ENCODE assay signal across 15 mouse cellular contexts in the genomic region with DNA sequence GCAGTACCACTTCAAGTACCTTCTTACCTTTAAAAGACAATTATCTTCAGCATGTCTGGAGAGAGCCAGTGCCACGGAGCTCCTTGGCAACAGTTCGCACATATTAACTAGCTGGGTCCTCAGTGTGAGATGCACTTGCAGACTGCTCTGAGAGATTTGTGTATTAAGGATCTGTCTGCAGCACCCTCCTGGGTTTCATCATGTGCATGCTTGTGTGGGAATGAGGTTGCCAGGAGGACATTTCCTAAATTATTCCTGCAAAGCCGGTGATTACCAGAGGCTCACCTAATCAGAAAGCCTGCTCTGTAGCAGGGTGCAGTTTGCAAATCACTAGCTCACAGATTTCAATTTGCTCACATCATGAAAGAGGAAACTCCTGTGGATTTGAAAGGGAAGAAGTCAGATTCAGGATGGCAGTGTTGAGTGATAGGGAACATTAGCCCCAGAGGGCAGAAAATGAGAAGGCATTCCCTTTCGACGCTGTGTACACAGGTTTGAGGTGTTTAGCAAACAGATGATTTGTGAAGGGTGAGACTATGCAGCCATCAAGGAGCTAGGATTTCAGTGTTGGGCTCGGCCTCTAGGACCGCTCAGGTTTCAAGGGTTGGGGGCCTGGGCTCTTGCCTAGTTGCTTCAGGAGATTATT.
DNase-seq lines count a peak whose midpoint lies in the region; ATAC-seq lines count a peak whose summit lies in the region.
"Had no signal": no experiment of that assay in that cellular context is flagged by ENCODE, and none has a peak within 500 bp of the region (broad histone marks: within the 10 kb centered on the region; RNA-seq: fewer than 3 reads in every experiment).

No protein-coding gene starts in this region.

- peak; percentile 61 for ATAC-seq in forebrain, embryonic 13.5 days
- no peak for ATAC-seq in forebrain, embryonic 12.5 days (ENCODE audit: low FRiP score)
- ATAC-seq in kidney, embryonic 16.5 days (ENCODE audit: low FRiP score, low TSS enrichment) = peak; percentile 79; the same call in 1 of the 2 replicates
- peak; percentile 87 for ATAC-seq in midbrain, embryonic 16.5 days

- 50% methylated on average over 7 of the region's 7 CpGs for WGBS in forebrain, embryonic 13.5 days
- 51% methylated on average over 7 of the region's 7 CpGs for WGBS in forebrain, embryonic 12.5 days
- 21% methylated on average over 7 of the region's 7 CpGs for WGBS in kidney, embryonic 16.5 days
- WGBS in midbrain, embryonic 16.5 days = 28% methylated on average over 7 of the region's 7 CpGs

- H3K27ac ChIP-seq in forebrain, embryonic 13.5 days = no peak overlapping the region
- H3K27ac ChIP-seq in forebrain, embryonic 12.5 days = no peak overlapping the region; the same call in 1 of the 2 replicates
- H3K27ac ChIP-seq in kidney, embryonic 16.5 days (ENCODE audit: low read length) = no peak overlapping the region
- H3K27ac ChIP-seq in midbrain, embryonic 16.5 days (ENCODE audit: low read length) = peak overlapping the region; percentile 52

- no peaks in the 10 kb centered on the region for H3K36me3 ChIP-seq in forebrain, embryonic 13.5 days (ENCODE audit: poor library complexity, severe bottlenecking)
- no peaks in the 10 kb centered on the region for H3K36me3 ChIP-seq in forebrain, embryonic 12.5 days (replicated peaks)
- H3K36me3 ChIP-seq in kidney, embryonic 16.5 days (ENCODE audit: insufficient read depth, low read length) = no peaks in the 10 kb centered on the region
- no peaks in the 10 kb centered on the region for H3K36me3 ChIP-seq in midbrain, embryonic 16.5 days (ENCODE audit: control insufficient read depth, insufficient read depth, low read length)

- H3K4me3 ChIP-seq in forebrain, embryonic 13.5 days = no peak overlapping the region
- no peak overlapping the region for H3K4me3 ChIP-seq in forebrain, embryonic 12.5 days (replicated peaks)
- H3K4me3 ChIP-seq in kidney, embryonic 16.5 days (ENCODE audit: low read length) = no peak overlapping the region
- H3K4me3 ChIP-seq in midbrain, embryonic 16.5 days (ENCODE audit: low read depth, low read length) = no peak overlapping the region

- no peak overlapping the region for H3K9ac ChIP-seq in forebrain, embryonic 13.5 days
- no peak overlapping the region for H3K9ac ChIP-seq in forebrain, embryonic 12.5 days
- no peak overlapping the region for H3K9ac ChIP-seq in kidney, embryonic 16.5 days (replicated peaks; ENCODE audit: low read length)
- H3K9ac ChIP-seq in midbrain, embryonic 16.5 days (ENCODE audit: low read depth, low read length) = no peak overlapping the region

- H3K27me3 ChIP-seq in forebrain, embryonic 13.5 days = no peaks in the 10 kb centered on the region
- 0 out of 2 replicates have a peak, but pooled peaks cover 3% of the 10 kb centered on the region for H3K27me3 ChIP-seq in forebrain, embryonic 12.5 days
- H3K27me3 ChIP-seq in kidney, embryonic 16.5 days (ENCODE audit: insufficient read depth, low read length) = 0 out of 2 replicates have a peak, but pooled peaks cover 2% of the 10 kb centered on the region
- H3K27me3 ChIP-seq in midbrain, embryonic 16.5 days (ENCODE audit: control insufficient read depth, insufficient read depth, low read depth, low read length) = no peaks in the 10 kb centered on the region

- H3K4me2 ChIP-seq in forebrain, embryonic 13.5 days = no peak overlapping the region
- no peak overlapping the region for H3K4me2 ChIP-seq in forebrain, embryonic 12.5 days
- no peak overlapping the region for H3K4me2 ChIP-seq in kidney, embryonic 16.5 days (replicated peaks; ENCODE audit: low read depth, low read length)
- no peak overlapping the region for H3K4me2 ChIP-seq in midbrain, embryonic 16.5 days (ENCODE audit: low read length)
- H3K4me2 ChIP-seq: liver, embryonic 11.5 days had no signal

- DNase-seq in kidney, postnatal 10 days = no peak
- DNase-seq in forelimb bud, embryonic 11.5 days (ENCODE audit: low read depth, low spot score) = peak; percentile 64
- no peak for DNase-seq in layer of hippocampus, postnatal 10 days (ENCODE audit: low spot score in 2 of 2)
- no peak for DNase-seq in urinary bladder, postnatal 4 days (ENCODE audit: low spot score in 2 of 2)
- DNase-seq: adrenal gland, postnatal 25 days; cerebellum, adult 11-12 months; gastrocnemius, postnatal 14 days; heart, postnatal 4 days; kidney, adult 9 months; lung, postnatal 14 days had no signal

- no peaks in the 10 kb centered on the region for H3K9me3 ChIP-seq in forebrain, embryonic 13.5 days (replicated peaks)
- H3K9me3 ChIP-seq in forebrain, embryonic 12.5 days = no peaks in the 10 kb centered on the region
- no peaks in the 10 kb centered on the region for H3K9me3 ChIP-seq in kidney, embryonic 16.5 days (ENCODE audit: low read length)
- no peaks in the 10 kb centered on the region for H3K9me3 ChIP-seq in midbrain, embryonic 16.5 days (replicated peaks; ENCODE audit: control insufficient read depth, low read length, poor library complexity, severe bottlenecking)

- H3K4me1 ChIP-seq in forebrain, embryonic 13.5 days = peaks cover 15% of the 10 kb centered on the region
- H3K4me1 ChIP-seq in forebrain, embryonic 12.5 days = peaks cover 15% of the 10 kb centered on the region
- peaks cover 6% of the 10 kb centered on the region; the same call in 1 of the 2 replicates for H3K4me1 ChIP-seq in kidney, embryonic 16.5 days (ENCODE audit: insufficient read depth, low read length)
- peaks cover 7% of the 10 kb centered on the region; the same call in 1 of the 2 replicates for H3K4me1 ChIP-seq in midbrain, embryonic 16.5 days (ENCODE audit: control insufficient read depth, insufficient read depth, low read length)
